Mouse (Mus musculus) forelimb bud, embryonic 11.5 days (tissue): ENCODE measurements at regions not wholly inside any gene's neighbourhood (a gene's known extent, or its start where the extent isn't known, plus 50 kb on each side); places are given as distances from the start of the nearest gene placed in this dataset.

Experiments
- DNase-seq: peaks from one replicate; pipeline ENCODE4 v3.0.0-alpha.2; 2012; ENCODE audit warnings: low read depth, low spot score

DNA sequence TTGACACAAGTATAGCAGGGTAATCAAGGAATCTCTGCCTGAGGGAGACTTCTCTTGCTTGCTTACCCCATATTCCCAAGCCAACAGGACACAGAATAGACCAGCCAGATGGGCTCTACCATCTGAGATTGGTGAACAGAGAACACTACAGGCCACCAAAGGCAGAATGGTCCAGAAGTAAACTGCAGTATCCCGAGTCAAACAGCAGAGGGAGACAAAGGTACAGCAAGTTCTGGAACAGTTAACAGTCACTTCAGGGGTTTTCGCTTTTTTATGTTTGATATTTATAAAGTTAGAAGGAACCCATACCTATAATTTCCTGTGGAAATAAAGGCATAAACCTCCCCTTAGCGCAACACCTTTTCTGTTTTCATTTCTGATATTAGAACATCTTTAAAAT, 325.5 kb upstream of the 9130204L05Rik start:
- DNase-seq = peak; percentile 2
